Comparison of ENCODE assay signal across 8 mouse cellular contexts in genomic region chr17:87637056-87637389, GRCm38 (mm10). TPM values are rescaled to one million over a fixed set of nuclear protein-coding genes. Genes with fewer than 3 reads are reported as not detected.
A peak's percentile ranks its signal among the peaks of the same experiment; 100 is the strongest.
DNase-seq lines count a peak whose midpoint lies in the region; ATAC-seq and TF ChIP-seq lines count a peak whose summit lies in the region.

No protein-coding gene starts in this region.

- no peak for TF ChIP-seq POLR2A in spleen, adult 2 months (IDR thresholded peaks at IDR 0.05; ENCODE audit: low read depth, low read length)

- no peak overlapping the region for H3K27ac ChIP-seq in spleen, adult 2 months (ENCODE audit: insufficient read depth, low read length)
- peak overlapping the region; percentile 78 for H3K27ac ChIP-seq in hindbrain, embryonic 10.5 days
- peak overlapping the region; percentile 18; the same call in 1 of the 2 replicates for H3K27ac ChIP-seq in limb, embryonic 12.5 days
- no peak overlapping the region for H3K27ac ChIP-seq in neural tube, embryonic 12.5 days

- no peak for TF ChIP-seq CTCF in spleen, adult 2 months (IDR thresholded peaks at IDR 0.05; ENCODE audit: extremely low read depth, insufficient read depth, insufficient read length, insufficient replicate concordance)

- H3K36me3 ChIP-seq in spleen, adult 2 months (ENCODE audit: control insufficient read depth, insufficient read depth, low read length), result no peaks in the 10 kb centered on the region
- H3K36me3 ChIP-seq in hindbrain, embryonic 10.5 days, result no peaks in the 10 kb centered on the region
- no peaks in the 10 kb centered on the region for H3K36me3 ChIP-seq in limb, embryonic 12.5 days
- no peaks in the 10 kb centered on the region for H3K36me3 ChIP-seq in neural tube, embryonic 12.5 days

- peak overlapping the region; percentile 69 for H3K4me3 ChIP-seq in spleen, adult 2 months (ENCODE audit: extremely low read depth, insufficient read depth, insufficient read length)
- peak overlapping the region; percentile 64 for H3K4me3 ChIP-seq in hindbrain, embryonic 10.5 days
- H3K4me3 ChIP-seq in limb, embryonic 12.5 days (replicated peaks), result peak overlapping the region; percentile 61
- H3K4me3 ChIP-seq in neural tube, embryonic 12.5 days, result peak overlapping the region; percentile 50

- peak overlapping the region; percentile 65 for H3K9ac ChIP-seq in limb, embryonic 12.5 days (replicated peaks)
- H3K9ac ChIP-seq in neural tube, embryonic 12.5 days, result peak overlapping the region; percentile 56; the same call in 1 of the 2 replicates

- no peak for ATAC-seq in limb, embryonic 12.5 days (ENCODE audit: insufficient number of reproducible peaks, insufficient read depth, low FRiP score, low TSS enrichment, low read depth)
- ATAC-seq in neural tube, embryonic 12.5 days (ENCODE audit: low FRiP score, low read depth), result no peak; the same call in 1 of the 2 replicates

- H3K4me1 ChIP-seq in spleen, adult 2 months (ENCODE audit: control insufficient read depth, insufficient read depth, insufficient read length), result peaks cover 6% of the 10 kb centered on the region
- H3K4me1 ChIP-seq in hindbrain, embryonic 10.5 days (replicated peaks), result peaks cover 16% of the 10 kb centered on the region
- peaks cover 10% of the 10 kb centered on the region; the same call in 1 of the 2 replicates for H3K4me1 ChIP-seq in limb, embryonic 12.5 days (replicated peaks)
- peaks cover 12% of the 10 kb centered on the region for H3K4me1 ChIP-seq in neural tube, embryonic 12.5 days

- peak in 1 of 2 experiments; percentile 39 for DNase-seq in spleen, adult 2 months (ENCODE audit: low read depth in 1 of 2, low spot score in 2 of 2)
- no peak for DNase-seq in spleen, postnatal 4 days (ENCODE audit: low spot score in 2 of 2)
- DNase-seq in hindbrain, embryonic 10.5 days (ENCODE audit: low spot score), result no peak
- no peak for DNase-seq in left cerebral cortex, adult 9 months (ENCODE audit: low spot score in 2 of 2)
- no peak for DNase-seq in layer of hippocampus, postnatal 14 days (ENCODE audit: low spot score in 2 of 2)
- DNase-seq in cerebellum, adult 9-10 months, result no peak

- H3K4me2 ChIP-seq in limb, embryonic 12.5 days, result peak overlapping the region; percentile 90
- peak overlapping the region; percentile 92 for H3K4me2 ChIP-seq in neural tube, embryonic 12.5 days (replicated peaks)

- H3K9me3 ChIP-seq in hindbrain, embryonic 10.5 days, result no peaks in the 10 kb centered on the region
- no peaks in the 10 kb centered on the region for H3K9me3 ChIP-seq in limb, embryonic 12.5 days
- no peaks in the 10 kb centered on the region for H3K9me3 ChIP-seq in neural tube, embryonic 12.5 days

- WGBS in spleen, adult 2 months, result 3% methylated on average over 20 of the region's 22 CpGs
- 2% methylated on average over 22 of the region's 22 CpGs for WGBS in hindbrain, embryonic 10.5 days
- WGBS in limb, embryonic 12.5 days, result 3% methylated on average over 20 of the region's 22 CpGs
- WGBS in neural tube, embryonic 12.5 days, result under 1% methylated on average over 22 of the region's 22 CpGs

- peaks cover 12% of the 10 kb centered on the region for H3K27me3 ChIP-seq in spleen, adult 2 months (ENCODE audit: control insufficient read depth, insufficient read depth, low read length)
- peaks cover 61% of the 10 kb centered on the region for H3K27me3 ChIP-seq in hindbrain, embryonic 10.5 days (ENCODE audit: insufficient read depth, poor library complexity, severe bottlenecking)
- peaks cover 48% of the 10 kb centered on the region for H3K27me3 ChIP-seq in limb, embryonic 12.5 days
- H3K27me3 ChIP-seq in neural tube, embryonic 12.5 days (replicated peaks), result peaks cover 50% of the 10 kb centered on the region

RNA-seq across cellular contexts. Expression of gene Epcam, which starts 1.2 kb away (rescaled TPM):
- polyA plus RNA-seq in spleen, adult 2 months (2012; rRNA removed), result 3.5 and 3.9 TPM in 2 replicates
- polyA plus RNA-seq in hindbrain, embryonic 10.5 days (2016; fragmentation: Nextera tagmentation; extraction: Ambion mirVana), result 20.9 and 48.1 TPM in 2 replicates
- polyA plus RNA-seq in limb, embryonic 12.5 days (2016; fragmentation: Nextera tagmentation; extraction: Ambion mirVana), result 53.0 and 58.6 TPM in 2 replicates
- 6.6 and 7.4 TPM in 2 replicates for polyA plus RNA-seq in neural tube, embryonic 12.5 days (2016; fragmentation: Nextera tagmentation; extraction: Ambion mirVana)
- 1 to 10 TPM in 1 of 2 experiments, under 1 TPM in 1; 0.64 to 1.0 TPM for total RNA-seq in layer of hippocampus, postnatal 14 days (2021)

RNA-seq across cellular contexts. Expression of gene Msh2, which starts 35.1 kb away (rescaled TPM):
- 5.6 and 9.3 TPM in 2 replicates for polyA plus RNA-seq in spleen, adult 2 months (2012; rRNA removed)
- 102 and 124 TPM in 2 replicates for polyA plus RNA-seq in hindbrain, embryonic 10.5 days (2016; fragmentation: Nextera tagmentation; extraction: Ambion mirVana)
- polyA plus RNA-seq in limb, embryonic 12.5 days (2016; fragmentation: Nextera tagmentation; extraction: Ambion mirVana), result 119 and 131 TPM in 2 replicates
- polyA plus RNA-seq in neural tube, embryonic 12.5 days (2016; fragmentation: Nextera tagmentation; extraction: Ambion mirVana), result 89.8 and 91.9 TPM in 2 replicates
- total RNA-seq in layer of hippocampus, postnatal 14 days (2021), result 10 to 100 TPM; 34.0 to 35.0 TPM

Comparison
In these comparisons a context has a peak if more than half of its experiments do, and no peak if none do; other contexts are left out.
1. H3K27ac ChIP-seq: peak in hindbrain, embryonic 10.5 days (single experiment) and limb, embryonic 12.5 days (single experiment); none in spleen, adult 2 months (single experiment) and neural tube, embryonic 12.5 days (single experiment).
2. Peak in every context shown above with its lines, with median percentiles within 50 percentile points of each other: H3K4me3 ChIP-seq.